ENCODE assay signal across 8 mouse cellular contexts in genomic region chr9:63664792-63665646, GRCm38 (mm10).
A peak's percentile ranks its signal among the peaks of the same experiment; 100 is the strongest.
DNase-seq lines count a peak whose midpoint lies in the region; ATAC-seq and TF ChIP-seq lines count a peak whose summit lies in the region.

No protein-coding gene starts in this region.

- peaks cover 24% of the 10 kb centered on the region for H3K4me1 ChIP-seq in hindbrain, postnatal 0 days (ENCODE audit: insufficient read depth, low read length)
- peaks cover 36% of the 10 kb centered on the region for H3K4me1 ChIP-seq in midbrain, embryonic 12.5 days
- no peaks in the 10 kb centered on the region; the same call in 1 of the 2 replicates for H3K4me1 ChIP-seq in thymus, adult 2 months (replicated peaks; ENCODE audit: control insufficient read depth, insufficient read depth, low read length)

- H3K9me3 ChIP-seq in hindbrain, postnatal 0 days (ENCODE audit: low read length): no peaks in the 10 kb centered on the region
- H3K9me3 ChIP-seq in midbrain, embryonic 12.5 days: no peaks in the 10 kb centered on the region

- ATAC-seq in hindbrain, postnatal 0 days: peak; percentile 71
- peak; percentile 27; the same call in 1 of the 2 replicates for ATAC-seq in midbrain, embryonic 12.5 days (ENCODE audit: low FRiP score, low read depth)

- H3K27ac ChIP-seq in hindbrain, postnatal 0 days: no peak overlapping the region
- H3K27ac ChIP-seq in midbrain, embryonic 12.5 days (replicated peaks): peak overlapping the region; percentile 66
- no peak overlapping the region for H3K27ac ChIP-seq in thymus, adult 2 months (ENCODE audit: control insufficient read depth, insufficient read depth, low read length)

- H3K4me3 ChIP-seq in hindbrain, postnatal 0 days (ENCODE audit: low read length): no peak overlapping the region
- no peak overlapping the region for H3K4me3 ChIP-seq in midbrain, embryonic 12.5 days
- H3K4me3 ChIP-seq in thymus, adult 2 months (ENCODE audit: control insufficient read depth, insufficient read depth, low read length): no peak overlapping the region

- no peak overlapping the region for H3K4me2 ChIP-seq in hindbrain, postnatal 0 days (ENCODE audit: low read depth, low read length)
- no peak overlapping the region for H3K4me2 ChIP-seq in midbrain, embryonic 12.5 days (replicated peaks)

- TF ChIP-seq CTCF in hindbrain, postnatal 0 days (IDR thresholded peaks at IDR 0.05; ENCODE audit: low read depth): no peak
- no peak for TF ChIP-seq CTCF in thymus, adult 2 months (IDR thresholded peaks at IDR 0.05; ENCODE audit: borderline replicate concordance, control insufficient read depth, extremely low read depth, insufficient read depth, low read length, poor library complexity)

- H3K36me3 ChIP-seq in hindbrain, postnatal 0 days (ENCODE audit: insufficient read depth, low read length): no peaks in the 10 kb centered on the region
- H3K36me3 ChIP-seq in midbrain, embryonic 12.5 days: peaks cover 31% of the 10 kb centered on the region
- H3K36me3 ChIP-seq in thymus, adult 2 months (ENCODE audit: control insufficient read depth, insufficient read depth, low read length): no peaks in the 10 kb centered on the region; the same call in 1 of the 2 replicates

- DNase-seq in adrenal gland, adult 2 months: peak; percentile 70
- DNase-seq in adrenal gland, adult 8-10 months: no peak
- DNase-seq in adrenal gland, postnatal 25 days: peak; percentile 47
- peak; percentile 73 for DNase-seq in hindbrain, postnatal 0 days (ENCODE audit: low spot score)
- DNase-seq in thymus, adult 2 months: no peak
- no peak for DNase-seq in urinary bladder, postnatal 14 days (ENCODE audit: low spot score)
- no peak for DNase-seq in layer of hippocampus, adult 18-20 months (ENCODE audit: low spot score in 2 of 2)

- 20% methylated on average over 13 of the region's 13 CpGs for WGBS in hindbrain, postnatal 0 days
- WGBS in midbrain, embryonic 12.5 days: 46% methylated on average over 13 of the region's 13 CpGs
- WGBS in thymus, adult 2 months: 85% methylated on average over 13 of the region's 13 CpGs

- no peak overlapping the region for H3K9ac ChIP-seq in hindbrain, postnatal 0 days (replicated peaks; ENCODE audit: low read length)
- H3K9ac ChIP-seq in midbrain, embryonic 12.5 days (replicated peaks): no peak overlapping the region

- H3K27me3 ChIP-seq in hindbrain, postnatal 0 days (ENCODE audit: insufficient read depth, low read length): no peaks in the 10 kb centered on the region
- H3K27me3 ChIP-seq in midbrain, embryonic 12.5 days: no peaks in the 10 kb centered on the region
- H3K27me3 ChIP-seq in thymus, adult 2 months (ENCODE audit: control insufficient read depth, insufficient read depth, low read length): no peaks in the 10 kb centered on the region

- TF ChIP-seq POLR2A in thymus, adult 2 months (IDR thresholded peaks at IDR 0.05; ENCODE audit: control insufficient read depth, extremely low read depth, insufficient read depth, low read length, poor library complexity): no peak

Comparison
In these comparisons a context has a peak if more than half of its experiments do, and no peak if none do; other contexts are left out.
1. DNase-seq: peak in adrenal gland, adult 2 months (single experiment), adrenal gland, postnatal 25 days (single experiment) and hindbrain, postnatal 0 days (single experiment); none in adrenal gland, adult 8-10 months (single experiment), thymus, adult 2 months (single experiment), urinary bladder, postnatal 14 days (single experiment) and layer of hippocampus, adult 18-20 months (0 of 2).